8 mouse cellular contexts compared by ENCODE assay signal in genomic region chr14:54432837-54433830, GRCm38 (mm10). TPM values are rescaled to one million over a fixed set of nuclear protein-coding genes. Genes with fewer than 3 reads are reported as not detected.
DNase-seq lines count a peak whose midpoint lies in the region; ATAC-seq and TF ChIP-seq lines count a peak whose summit lies in the region.

No protein-coding gene starts in this region.

- TF ChIP-seq CTCF in testis, adult 2 months (IDR thresholded peaks at IDR 0.05; ENCODE audit: control insufficient read depth, insufficient read depth, insufficient replicate concordance, low read depth, low read length), result no peak

- WGBS in heart, embryonic 16.5 days, result 31% methylated on average over 17 of the region's 17 CpGs
- 26% methylated on average over 17 of the region's 17 CpGs for WGBS in liver, embryonic 12.5 days (ENCODE audit: insufficient replicate concordance)
- WGBS in neural tube, embryonic 15.5 days, result 45% methylated on average over 17 of the region's 17 CpGs

- H3K9me3 ChIP-seq in heart, embryonic 16.5 days (replicated peaks; ENCODE audit: control insufficient read depth, low read length), result no peaks in the 10 kb centered on the region
- no peaks in the 10 kb centered on the region for H3K9me3 ChIP-seq in liver, embryonic 12.5 days (replicated peaks)
- no peaks in the 10 kb centered on the region for H3K9me3 ChIP-seq in neural tube, embryonic 15.5 days (replicated peaks)

- TF ChIP-seq POLR2A in testis, adult 2 months (IDR thresholded peaks at IDR 0.05; ENCODE audit: control insufficient read depth, low read depth, low read length), result no peak

- ATAC-seq in heart, embryonic 16.5 days (replicated peaks; ENCODE audit: extremely low read depth, insufficient read depth, low FRiP score), result no peak
- ATAC-seq in liver, embryonic 12.5 days, result no peak
- ATAC-seq in neural tube, embryonic 15.5 days (ENCODE audit: low FRiP score), result peak; percentile 33; the same call in 1 of the 2 replicates

- no peak overlapping the region for H3K27ac ChIP-seq in testis, adult 2 months (ENCODE audit: control insufficient read depth, insufficient read depth, low read depth, low read length)
- peak overlapping the region; percentile 96 for H3K27ac ChIP-seq in heart, embryonic 16.5 days (ENCODE audit: low read length)
- H3K27ac ChIP-seq in liver, embryonic 12.5 days, result peak overlapping the region; percentile 77
- peak overlapping the region; percentile 86 for H3K27ac ChIP-seq in neural tube, embryonic 15.5 days (replicated peaks)

- no peaks in the 10 kb centered on the region for H3K36me3 ChIP-seq in testis, adult 2 months (ENCODE audit: control insufficient read depth, insufficient read depth, low read length)
- peaks cover 6% of the 10 kb centered on the region for H3K36me3 ChIP-seq in heart, embryonic 16.5 days (ENCODE audit: control insufficient read depth, insufficient read depth)
- peaks cover 39% of the 10 kb centered on the region for H3K36me3 ChIP-seq in liver, embryonic 12.5 days
- H3K36me3 ChIP-seq in neural tube, embryonic 15.5 days, result peaks cover 13% of the 10 kb centered on the region; the same call in 1 of the 2 replicates

- H3K4me2 ChIP-seq in heart, embryonic 16.5 days (ENCODE audit: low read depth, low read length), result peak overlapping the region; percentile 80
- peak overlapping the region; percentile 69 for H3K4me2 ChIP-seq in liver, embryonic 12.5 days
- H3K4me2 ChIP-seq in neural tube, embryonic 15.5 days, result peak overlapping the region; percentile 75

- peak; percentile 34 to 45 for DNase-seq in cerebellum, postnatal 14 days
- DNase-seq in cerebellum, adult 11-12 months, result no peak
- no peak for DNase-seq in testis, postnatal 10 days (ENCODE audit: low spot score)
- DNase-seq in yolk sac, embryonic 10.5 days (ENCODE audit: low spot score), result no peak

- H3K4me3 ChIP-seq in testis, adult 2 months (ENCODE audit: control insufficient read depth, low read depth, low read length), result peak overlapping the region; percentile 79
- H3K4me3 ChIP-seq in heart, embryonic 16.5 days (ENCODE audit: low read length), result peak overlapping the region; percentile 83
- peak overlapping the region; percentile 63 for H3K4me3 ChIP-seq in liver, embryonic 12.5 days
- peak overlapping the region; percentile 53 for H3K4me3 ChIP-seq in neural tube, embryonic 15.5 days (replicated peaks)

- H3K4me1 ChIP-seq in testis, adult 2 months (ENCODE audit: control insufficient read depth, insufficient read depth, low read length), result peaks cover 13% of the 10 kb centered on the region
- peaks cover 36% of the 10 kb centered on the region for H3K4me1 ChIP-seq in heart, embryonic 16.5 days (ENCODE audit: control insufficient read depth, insufficient read depth, low read length)
- H3K4me1 ChIP-seq in liver, embryonic 12.5 days, result peaks cover 60% of the 10 kb centered on the region
- peaks cover 56% of the 10 kb centered on the region for H3K4me1 ChIP-seq in neural tube, embryonic 15.5 days

- H3K9ac ChIP-seq in heart, embryonic 16.5 days (ENCODE audit: low read length), result peak overlapping the region; percentile 97
- peak overlapping the region; percentile 76 for H3K9ac ChIP-seq in liver, embryonic 12.5 days
- H3K9ac ChIP-seq in neural tube, embryonic 15.5 days (replicated peaks), result peak overlapping the region; percentile 64

- H3K27me3 ChIP-seq in testis, adult 2 months (ENCODE audit: control insufficient read depth, insufficient read depth, low read length), result no peaks in the 10 kb centered on the region
- H3K27me3 ChIP-seq in heart, embryonic 16.5 days (ENCODE audit: control insufficient read depth, insufficient read depth, low read length), result no peaks in the 10 kb centered on the region
- peaks cover 65% of the 10 kb centered on the region for H3K27me3 ChIP-seq in liver, embryonic 12.5 days (replicated peaks)
- H3K27me3 ChIP-seq in neural tube, embryonic 15.5 days (replicated peaks), result peaks cover 14% of the 10 kb centered on the region; the same call in 1 of the 2 replicates

RNA-seq across cellular contexts. Expression of gene Mmp14, which starts 1.7 kb away (rescaled TPM):
- polyA plus RNA-seq in testis, adult 2 months (2012; rRNA removed), result 16.8 and 17.4 TPM in 2 replicates
- 89.5 and 99.5 TPM in 2 replicates for polyA plus RNA-seq in heart, embryonic 16.5 days (2015; fragmentation: Nextera tagmentation; extraction: Ambion mirVana)
- polyA plus RNA-seq in liver, embryonic 12.5 days (2016; fragmentation: Nextera tagmentation; extraction: Ambion mirVana), result 36.7 and 38.2 TPM in 2 replicates
- 40.7 and 60.5 TPM in 2 replicates for polyA plus RNA-seq in neural tube, embryonic 15.5 days (2015; fragmentation: Nextera tagmentation; extraction: Ambion mirVana)

RNA-seq across cellular contexts. Expression of gene Mrpl52, which starts 6.4 kb away (rescaled TPM):
- polyA plus RNA-seq in testis, adult 2 months (2012; rRNA removed), result 85.4 and 140 TPM in 2 replicates
- 191 and 212 TPM in 2 replicates for polyA plus RNA-seq in heart, embryonic 16.5 days (2015; fragmentation: Nextera tagmentation; extraction: Ambion mirVana)
- polyA plus RNA-seq in liver, embryonic 12.5 days (2016; fragmentation: Nextera tagmentation; extraction: Ambion mirVana), result 269 and 282 TPM in 2 replicates
- 236 and 303 TPM in 2 replicates for polyA plus RNA-seq in neural tube, embryonic 15.5 days (2015; fragmentation: Nextera tagmentation; extraction: Ambion mirVana)

RNA-seq across cellular contexts. Expression of gene Slc7a7, which starts 15.6 kb away (rescaled TPM):
- 17.7 and 19.5 TPM in 2 replicates for polyA plus RNA-seq in testis, adult 2 months (2012; rRNA removed)
- 8.6 and 12.3 TPM in 2 replicates for polyA plus RNA-seq in heart, embryonic 16.5 days (2015; fragmentation: Nextera tagmentation; extraction: Ambion mirVana)
- polyA plus RNA-seq in liver, embryonic 12.5 days (2016; fragmentation: Nextera tagmentation; extraction: Ambion mirVana), result 8.4 and 8.5 TPM in 2 replicates
- 6.2 and 7.9 TPM in 2 replicates for polyA plus RNA-seq in neural tube, embryonic 15.5 days (2015; fragmentation: Nextera tagmentation; extraction: Ambion mirVana)

RNA-seq across cellular contexts. Expression of gene Lrp10, which starts 30.8 kb away (rescaled TPM):
- polyA plus RNA-seq in testis, adult 2 months (2012; rRNA removed), result 13.8 and 15.6 TPM in 2 replicates
- 45.8 and 52.0 TPM in 2 replicates for polyA plus RNA-seq in heart, embryonic 16.5 days (2015; fragmentation: Nextera tagmentation; extraction: Ambion mirVana)
- polyA plus RNA-seq in liver, embryonic 12.5 days (2016; fragmentation: Nextera tagmentation; extraction: Ambion mirVana), result 31.2 and 32.9 TPM in 2 replicates
- 31.8 and 33.7 TPM in 2 replicates for polyA plus RNA-seq in neural tube, embryonic 15.5 days (2015; fragmentation: Nextera tagmentation; extraction: Ambion mirVana)

RNA-seq across cellular contexts. Expression of gene Rem2, which starts 42.8 kb away (rescaled TPM):
- polyA plus RNA-seq in testis, adult 2 months (2012; rRNA removed), result 0.25 and 0.28 TPM in 2 replicates
- polyA plus RNA-seq in heart, embryonic 16.5 days (2015; fragmentation: Nextera tagmentation; extraction: Ambion mirVana), result 0.59 and 2.2 TPM in 2 replicates
- polyA plus RNA-seq in liver, embryonic 12.5 days (2016; fragmentation: Nextera tagmentation; extraction: Ambion mirVana), result 0.19 and 0.39 TPM in 2 replicates
- 32.3 and 44.0 TPM in 2 replicates for polyA plus RNA-seq in neural tube, embryonic 15.5 days (2015; fragmentation: Nextera tagmentation; extraction: Ambion mirVana)

Comparison
In these comparisons a context has a peak if more than half of its experiments do, and no peak if none do; other contexts are left out.
1. DNase-seq: peak in cerebellum, postnatal 14 days (2 of 2); none in cerebellum, adult 11-12 months (single experiment), testis, postnatal 10 days (single experiment) and yolk sac, embryonic 10.5 days (single experiment).
2. Peak in every context shown above with its lines, with median percentiles within 50 percentile points of each other: H3K4me3 ChIP-seq, H3K4me2 ChIP-seq and H3K9ac ChIP-seq.